Mouse (Mus musculus): ENCODE measurements around the gene Il10rb.
A peak's percentile ranks its signal among the peaks of the same experiment; 100 is the strongest.

Il10rb gene

DNA sequence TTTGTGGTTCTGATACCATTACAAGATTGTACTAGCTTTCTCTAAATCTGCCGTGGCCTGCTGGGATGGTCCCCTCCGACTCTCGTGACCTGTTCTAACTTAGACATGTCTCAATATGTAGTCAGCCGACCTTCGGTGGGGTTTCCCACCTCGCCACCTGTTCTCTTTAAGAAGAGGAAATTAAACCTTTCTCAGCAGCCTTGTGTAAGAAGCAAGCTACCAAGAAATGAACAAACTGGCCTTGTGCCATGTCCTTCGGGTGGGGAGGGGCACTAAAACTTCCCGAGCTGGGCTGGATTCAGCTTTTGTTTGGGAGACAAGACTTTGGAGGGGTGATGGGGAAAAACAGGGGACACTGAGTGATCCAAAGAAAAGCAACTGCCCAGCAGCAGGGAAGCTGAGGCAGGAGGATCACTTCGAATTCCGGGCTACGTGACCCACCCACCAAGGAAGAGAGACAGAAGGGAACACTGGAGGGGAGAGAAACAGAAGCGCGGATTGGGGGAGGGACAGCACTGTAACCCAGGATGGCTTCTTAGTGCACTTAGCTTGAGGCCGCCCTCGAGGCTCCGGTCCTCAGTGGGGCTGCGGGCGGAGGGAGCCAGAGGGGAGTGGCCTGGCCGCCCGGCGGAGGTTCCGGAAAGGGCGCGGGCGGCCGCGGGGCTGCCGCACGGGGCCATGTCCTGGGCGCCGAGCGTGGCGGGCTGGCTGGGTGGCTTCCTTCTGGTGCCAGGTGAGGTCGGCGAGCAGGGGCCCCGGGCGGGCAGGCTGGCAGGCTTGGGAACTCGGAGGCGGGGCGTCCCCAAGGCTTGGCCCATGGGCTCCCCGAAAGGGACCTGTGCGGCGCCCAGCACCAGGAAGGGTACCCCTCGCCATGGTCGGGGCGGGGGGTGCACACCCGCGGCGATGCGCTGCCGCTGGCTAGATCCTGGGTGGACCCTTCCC lies at the start of gene Il10rb:
TSS of gene Il10rb (plus strand) at position 525 of the 945 bp plus-strand sequence.
- DNase-seq (ENCODE audit: inconsistent ontology term) = peak; percentile 81

DNA sequence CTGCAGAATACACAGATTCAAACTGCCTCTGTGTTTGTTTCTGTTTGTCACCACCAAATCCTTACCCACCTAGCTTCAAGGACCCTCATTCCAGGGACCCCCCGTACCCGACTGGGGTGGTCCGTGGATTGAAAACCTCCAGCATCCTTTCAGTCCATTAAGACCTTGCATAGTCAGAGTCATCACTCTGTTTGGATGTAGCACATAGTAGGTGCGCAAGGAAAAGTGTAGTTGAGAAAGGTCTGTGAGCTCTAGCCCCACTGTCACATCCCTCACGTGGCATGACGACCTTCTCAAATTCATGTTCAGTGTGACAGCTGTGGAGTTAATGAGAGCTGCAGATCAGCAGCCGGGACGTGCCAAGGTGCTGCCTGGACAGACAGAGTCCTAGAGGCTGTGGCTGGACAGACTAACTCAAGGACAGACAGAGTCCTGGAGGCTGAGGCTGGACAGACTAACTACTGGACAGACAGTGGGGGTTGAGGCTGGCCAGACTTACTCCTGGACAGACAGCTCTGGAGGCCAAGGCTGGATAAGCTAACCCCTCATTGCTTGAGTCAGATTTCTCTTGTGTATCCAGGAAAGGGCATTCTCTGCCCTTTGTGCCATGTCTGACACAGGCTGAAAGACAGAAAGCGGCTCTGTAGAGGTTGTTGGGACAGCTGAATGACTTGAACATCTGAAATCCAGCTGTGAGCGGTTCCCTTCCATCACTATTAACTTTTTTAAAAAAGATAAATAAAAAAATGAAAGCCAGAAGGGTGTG lies 49.0 kb upstream of the Il10rb start:
- DNase-seq (ENCODE audit: inconsistent ontology term) = no peak

DNA sequence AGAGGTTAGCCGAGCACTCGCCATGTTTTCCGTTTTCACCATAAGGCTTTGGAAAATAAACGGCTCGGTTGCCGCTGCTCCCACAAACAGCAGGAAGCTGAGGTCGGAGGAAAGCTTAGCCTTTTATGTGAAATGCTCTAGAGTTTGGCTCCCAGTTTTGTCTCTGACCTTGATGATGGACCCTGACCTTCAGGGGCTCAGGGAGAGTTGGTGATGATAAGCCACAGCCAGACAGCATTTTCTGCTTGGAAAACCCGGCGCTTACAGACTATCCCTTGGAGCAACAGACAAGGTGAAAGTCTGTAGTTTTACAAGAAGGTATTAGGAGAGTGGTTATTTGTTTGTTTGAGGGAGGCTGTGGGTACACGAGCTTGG lies 48.5 kb upstream of the Il10rb start:
- DNase-seq (ENCODE audit: inconsistent ontology term) = no peak

DNA sequence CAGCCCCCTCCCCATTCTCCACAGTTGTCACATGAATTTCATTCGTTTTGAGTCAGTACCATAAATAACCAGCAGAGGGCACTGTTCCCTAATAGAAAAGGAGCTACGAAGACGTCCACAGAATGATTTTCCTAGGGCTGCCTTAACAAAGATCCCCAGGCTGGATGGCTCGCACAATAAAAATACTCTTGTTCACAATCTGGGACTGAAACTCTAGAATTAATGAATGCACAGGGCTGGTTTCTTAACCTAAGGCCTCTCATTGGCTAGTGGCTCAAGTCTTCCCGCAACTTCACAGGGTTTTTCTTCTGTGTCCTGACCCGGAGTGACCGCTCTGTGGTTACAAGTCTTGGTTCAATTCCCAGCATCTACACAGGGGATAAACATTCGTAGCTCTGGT lies 47.4 kb upstream of the Il10rb start:
- DNase-seq (ENCODE audit: inconsistent ontology term) = peak; percentile 74

DNA sequence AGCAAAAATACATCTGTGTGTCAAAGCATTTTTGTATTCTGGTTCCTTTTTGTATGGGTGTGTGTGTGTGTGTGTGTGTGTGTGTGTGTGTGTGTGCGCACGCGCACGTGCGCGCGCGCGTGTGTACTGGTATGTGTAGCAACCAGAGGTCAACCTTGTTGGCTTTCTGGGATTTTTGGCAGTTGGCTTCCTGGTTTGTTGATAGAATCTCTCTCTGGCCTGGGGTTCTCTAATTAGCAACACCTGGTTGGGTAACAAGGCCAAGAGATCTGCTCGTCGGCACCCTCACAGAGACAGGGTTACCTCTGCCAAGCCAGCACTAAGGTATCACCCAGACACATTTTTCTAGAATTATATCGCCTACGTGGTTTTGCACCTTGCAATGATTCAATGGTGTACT lies 46.4 kb upstream of the Il10rb start:
- no peak for DNase-seq (ENCODE audit: inconsistent ontology term)

DNA sequence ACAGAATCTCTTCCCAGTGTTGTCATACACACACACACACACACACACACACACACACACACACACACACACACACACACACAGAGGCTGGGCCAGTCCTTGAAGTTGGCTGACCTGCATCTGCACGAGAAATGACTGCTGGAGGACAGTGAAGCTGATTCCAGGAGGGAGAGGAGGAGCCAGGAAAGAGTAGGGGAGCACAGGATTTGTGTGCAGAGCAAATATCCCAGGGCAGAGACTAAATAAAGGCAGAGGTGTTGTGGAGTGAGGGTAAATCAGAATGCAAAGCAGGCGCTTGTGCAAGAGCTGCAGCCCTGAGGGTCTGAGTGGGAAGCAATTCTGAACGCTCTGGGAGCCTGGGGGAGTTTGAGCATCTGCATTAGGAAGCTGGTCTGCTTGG lies 45.8 kb upstream of the Il10rb start:
- DNase-seq (ENCODE audit: inconsistent ontology term) = no peak

DNA sequence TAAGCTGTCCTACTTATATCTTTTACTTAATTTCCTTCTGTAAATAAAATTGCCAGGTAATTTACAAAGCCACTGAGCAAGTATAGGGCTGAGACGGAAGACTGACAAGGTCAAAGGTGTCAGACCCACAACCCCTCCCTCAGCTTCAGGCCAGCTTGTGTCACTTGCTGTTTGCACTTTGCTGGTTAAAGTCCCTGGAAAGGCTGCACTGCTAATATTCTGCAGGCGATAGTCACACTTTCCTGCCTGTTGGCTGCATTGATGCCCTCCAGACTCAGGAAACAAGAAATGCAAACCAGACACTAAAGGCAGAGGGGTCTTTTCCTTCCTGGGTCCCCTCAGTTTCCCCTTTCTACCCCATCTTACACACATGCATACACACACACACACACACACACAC lies 44.0 kb upstream of the Il10rb start:
- no peak for DNase-seq (ENCODE audit: inconsistent ontology term)

DNA sequence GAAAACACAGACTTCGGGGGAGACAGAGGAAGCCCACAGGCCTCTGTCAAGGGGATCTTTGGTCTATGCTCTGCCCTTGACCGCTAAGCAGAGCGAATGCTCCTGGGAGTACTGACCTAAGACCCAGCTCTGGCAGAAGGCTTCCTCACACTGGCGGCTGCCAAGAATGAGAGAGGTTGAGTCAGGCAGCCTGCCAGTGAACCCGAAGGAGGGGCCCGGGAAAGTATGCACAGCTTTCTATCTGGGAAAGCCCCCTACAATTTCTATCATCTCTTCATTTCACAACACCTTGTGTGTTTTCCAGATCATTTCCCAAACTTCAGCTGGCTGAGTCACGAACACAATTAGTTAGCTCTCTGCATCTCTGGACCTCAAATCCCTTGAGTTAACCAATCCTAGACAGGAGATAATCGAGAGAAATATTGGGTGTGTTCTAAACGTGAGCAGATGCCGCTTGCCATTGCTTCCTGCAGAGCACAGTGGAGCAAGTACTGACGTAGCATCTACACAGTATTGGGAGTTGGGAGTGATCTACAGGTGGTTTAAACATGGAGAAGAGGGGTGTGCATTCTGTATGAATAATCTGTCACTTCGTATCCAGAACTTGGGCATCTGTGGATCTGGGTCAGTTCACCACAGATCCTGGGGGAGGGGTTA lies 43.2 kb upstream of the Il10rb start:
- peak; percentile 63 for DNase-seq (ENCODE audit: inconsistent ontology term)

DNA sequence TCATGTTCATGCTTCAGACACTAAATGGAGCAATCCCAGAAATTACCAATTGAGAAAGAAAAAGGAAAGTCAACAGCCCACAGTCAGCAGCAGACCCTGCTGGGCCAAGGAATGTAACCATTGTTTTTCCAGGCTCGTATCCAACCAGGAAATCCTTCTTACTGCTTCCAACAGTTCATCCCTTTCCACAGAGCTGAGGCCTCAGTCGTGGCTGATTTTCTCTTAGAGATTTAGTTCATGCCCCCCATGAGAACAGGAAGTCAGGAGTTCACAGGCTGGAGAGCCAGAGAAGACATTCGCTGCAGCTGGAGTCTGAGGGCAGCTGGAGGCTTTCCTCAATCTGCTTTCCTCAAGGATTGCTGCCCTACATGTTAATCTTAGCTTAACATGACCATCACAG lies 42.5 kb upstream of the Il10rb start:
- peak; percentile 70 for DNase-seq (ENCODE audit: inconsistent ontology term)

DNA sequence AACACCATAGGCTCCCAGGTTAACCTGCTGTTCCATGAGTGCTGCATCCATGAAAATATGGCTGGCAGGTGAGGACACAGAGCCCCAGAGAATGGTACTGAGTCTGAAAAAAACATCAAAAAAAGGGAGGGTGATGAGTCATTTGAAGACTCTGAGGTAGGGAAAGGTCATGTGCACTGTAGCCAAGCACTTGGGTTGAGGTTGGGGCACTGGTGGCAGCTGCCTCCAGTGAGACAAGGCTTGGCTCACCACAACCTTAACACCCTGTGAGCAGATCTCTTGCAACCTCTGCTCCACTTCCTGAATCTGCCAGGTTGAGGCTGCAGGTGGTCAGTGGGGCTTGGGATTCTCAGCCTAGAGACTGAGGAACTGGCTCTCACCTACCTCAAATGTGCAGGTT lies 39.4 kb upstream of the Il10rb start:
- no peak for DNase-seq (ENCODE audit: inconsistent ontology term)

DNA sequence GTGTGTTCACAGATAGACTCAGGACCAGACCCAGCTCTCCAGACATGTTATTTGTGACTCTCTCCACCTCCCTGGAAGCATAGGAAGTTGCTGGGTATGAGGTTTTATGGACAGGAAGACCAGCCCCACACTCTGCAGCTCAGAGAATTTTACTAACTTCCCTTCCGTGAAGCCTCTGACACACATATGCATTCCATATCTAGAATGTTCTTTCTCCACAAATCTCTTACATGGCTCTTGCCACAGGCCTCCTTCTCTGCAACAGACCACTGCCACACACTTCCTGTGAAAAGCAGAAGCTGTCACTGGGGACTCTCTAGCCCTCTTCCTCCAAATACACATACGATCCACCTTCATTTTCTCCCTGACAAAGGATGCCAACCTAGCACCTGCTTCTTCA lies 38.9 kb upstream of the Il10rb start:
- DNase-seq (ENCODE audit: inconsistent ontology term) = no peak

DNA sequence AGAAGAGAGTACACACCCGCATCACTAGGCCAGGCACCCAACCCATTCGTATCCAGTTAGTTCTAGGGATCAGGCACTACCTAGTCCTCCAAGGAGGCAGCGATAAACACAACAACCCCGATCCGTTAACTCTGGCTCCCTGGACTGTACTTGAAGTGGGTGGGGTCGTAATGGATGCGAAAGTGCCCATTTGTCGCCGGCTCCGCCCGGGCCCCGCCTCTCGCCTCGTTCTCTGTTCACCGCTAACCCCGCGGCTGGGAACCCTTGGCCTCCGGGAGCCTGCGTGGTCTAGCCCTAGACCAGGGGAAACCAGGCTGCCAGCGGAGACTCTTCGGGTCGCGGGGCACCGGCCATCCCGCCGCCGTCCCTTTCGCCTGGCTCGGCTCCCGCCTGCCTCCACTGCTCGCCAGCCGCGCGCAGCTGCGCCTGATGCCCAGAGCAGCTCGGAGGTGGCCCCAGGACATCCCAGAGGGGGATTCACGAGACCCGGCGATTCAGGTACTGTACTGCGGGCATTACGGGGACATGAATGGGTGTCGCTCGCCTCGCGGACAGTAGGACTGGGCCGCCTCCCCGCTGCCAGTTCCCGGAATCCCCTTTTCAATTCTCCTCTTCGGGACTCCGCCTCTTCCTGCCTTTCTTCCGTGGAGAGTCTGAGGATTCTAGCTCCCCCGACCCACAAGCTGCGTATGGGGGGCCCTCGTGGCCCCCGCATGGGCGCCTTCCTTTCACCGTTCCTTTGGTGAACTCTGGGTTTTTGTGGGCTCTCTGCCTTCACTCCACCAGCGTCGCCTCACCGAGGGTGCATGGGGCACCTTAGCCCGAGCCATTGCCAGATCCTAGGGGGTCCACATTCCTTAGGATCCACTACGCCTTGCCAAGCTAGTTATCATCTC lies 33.1 kb upstream of the Il10rb start, which contains the start of gene Ifnar2:
TSS of gene Ifnar2 (plus strand) at position 207 of the 896 bp plus-strand sequence.
- peak; percentile 91 for DNase-seq (ENCODE audit: inconsistent ontology term)

DNA sequence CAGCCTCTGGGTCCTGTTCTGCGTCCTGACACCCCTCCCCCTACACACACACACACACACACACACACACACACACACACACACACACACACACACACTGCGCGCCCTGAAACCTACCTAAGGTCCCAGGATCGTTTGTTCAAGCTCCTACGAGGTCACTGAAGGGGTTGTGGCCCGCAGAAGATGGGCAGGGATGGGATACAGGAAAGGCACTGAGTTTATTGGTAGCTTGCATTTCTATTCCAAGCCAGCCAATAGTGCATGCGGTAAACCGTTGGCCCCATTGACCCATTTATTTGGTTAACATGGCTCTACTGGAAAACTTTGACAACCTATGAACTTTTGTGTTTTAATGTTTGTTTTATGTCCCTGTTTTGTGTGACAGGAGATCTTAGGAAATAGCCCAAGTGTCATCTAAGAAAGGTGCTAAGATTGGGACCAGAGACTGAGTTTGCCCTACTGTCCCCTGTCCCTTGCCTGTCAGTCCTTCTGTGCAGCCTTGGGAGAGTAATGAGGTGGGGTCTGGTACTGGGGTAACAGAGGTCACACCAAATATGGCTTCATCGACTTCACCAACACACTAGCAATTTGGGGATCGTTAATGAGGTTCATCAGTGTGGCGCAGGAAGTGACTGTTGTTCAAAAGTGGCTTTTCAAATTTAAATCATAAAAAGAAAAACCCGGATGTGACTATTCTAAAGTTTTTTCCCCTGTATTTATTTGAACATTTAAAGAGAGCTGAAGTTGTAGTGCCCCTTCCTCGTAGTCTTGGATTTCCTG lies 32.3 kb upstream of the Il10rb start:
- DNase-seq (ENCODE audit: inconsistent ontology term) = no peak

DNA sequence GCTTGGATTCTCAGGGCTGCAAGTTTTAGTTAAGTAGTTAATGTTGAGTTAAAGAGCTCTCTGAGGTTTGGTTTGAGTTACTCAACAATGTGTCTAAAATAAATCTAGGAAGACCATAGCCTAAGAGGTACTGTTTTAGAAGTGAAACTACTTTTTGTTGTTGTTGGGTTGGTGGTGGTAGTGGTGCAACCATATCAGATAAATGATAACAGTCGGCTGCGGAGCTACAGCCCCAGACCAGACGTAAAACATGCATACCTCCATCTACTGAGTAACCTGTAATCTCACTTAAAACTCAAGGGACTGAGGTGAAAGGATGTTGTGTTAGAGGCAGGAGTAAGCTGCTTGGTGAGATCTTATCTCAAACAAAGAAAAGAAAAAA lies 31.7 kb upstream of the Il10rb start:
- no peak for DNase-seq (ENCODE audit: inconsistent ontology term)

DNA sequence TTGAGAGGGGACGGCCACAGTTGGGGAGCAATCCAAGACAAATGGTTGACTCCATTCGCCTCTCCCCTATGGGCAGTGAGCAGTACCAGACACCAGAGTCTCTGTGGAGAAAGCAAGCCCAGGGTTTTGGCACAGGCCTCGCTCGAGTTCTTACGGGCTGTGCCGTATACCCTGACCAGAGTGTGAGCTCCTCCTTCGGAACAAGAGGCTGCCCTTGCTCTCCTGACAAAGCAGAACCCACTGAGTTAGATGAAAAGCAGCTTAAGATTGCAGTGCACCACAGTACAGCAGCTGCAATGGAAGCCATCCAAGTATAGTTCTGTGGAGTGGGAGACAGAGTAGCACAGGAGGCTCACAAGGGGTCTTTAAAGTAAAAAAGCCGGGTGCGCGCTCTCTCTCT lies 29.3 kb upstream of the Il10rb start:
- DNase-seq (ENCODE audit: inconsistent ontology term) = no peak

DNA sequence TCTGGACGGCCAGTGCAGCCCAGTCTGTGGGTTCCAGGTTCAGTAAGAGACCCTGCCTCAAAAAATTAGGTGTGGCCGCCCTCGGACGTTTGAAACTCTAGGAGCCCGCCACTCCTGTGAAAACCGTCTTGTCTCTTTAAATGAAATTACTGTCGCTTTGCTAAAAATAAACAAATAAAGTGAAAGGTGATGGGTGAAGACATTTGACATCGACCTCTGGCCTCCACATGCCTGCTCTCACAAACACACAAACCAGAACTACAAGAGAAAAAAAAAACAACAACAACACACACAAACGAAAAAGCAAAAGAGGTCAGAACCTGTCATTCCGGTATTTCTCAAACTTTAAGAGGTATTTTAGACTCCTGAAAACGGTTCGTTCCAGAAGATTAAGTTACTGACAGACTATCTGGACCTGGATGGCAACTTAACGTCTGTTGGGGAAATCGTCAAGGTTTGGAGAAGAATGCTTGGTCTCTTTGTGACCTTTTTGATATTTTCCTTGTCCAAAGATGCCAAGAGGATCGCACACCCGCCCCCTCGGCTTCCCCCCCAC lies 27.5 kb upstream of the Il10rb start:
- no peak for DNase-seq (ENCODE audit: inconsistent ontology term)

DNA sequence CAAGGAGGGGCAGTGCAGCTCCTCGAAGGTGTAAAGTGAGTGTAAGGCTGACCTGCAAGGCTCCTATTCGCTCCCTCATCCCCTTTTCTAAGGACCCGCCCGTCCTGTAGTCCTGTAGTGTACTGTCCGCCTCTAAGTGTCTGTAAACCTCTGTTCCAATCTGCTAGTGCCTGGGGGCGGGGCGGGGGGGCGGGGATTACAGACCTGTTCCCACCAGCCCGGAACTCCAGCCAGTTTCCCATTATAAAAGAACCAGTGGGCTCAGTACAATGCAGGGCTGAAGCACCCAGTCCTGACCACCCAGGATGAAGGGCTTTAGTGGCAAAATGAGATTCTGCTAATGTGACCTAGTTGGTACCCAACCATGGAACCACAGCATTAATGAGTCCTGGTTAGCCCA lies 27.0 kb upstream of the Il10rb start:
- DNase-seq (ENCODE audit: inconsistent ontology term) = peak; percentile 40

DNA sequence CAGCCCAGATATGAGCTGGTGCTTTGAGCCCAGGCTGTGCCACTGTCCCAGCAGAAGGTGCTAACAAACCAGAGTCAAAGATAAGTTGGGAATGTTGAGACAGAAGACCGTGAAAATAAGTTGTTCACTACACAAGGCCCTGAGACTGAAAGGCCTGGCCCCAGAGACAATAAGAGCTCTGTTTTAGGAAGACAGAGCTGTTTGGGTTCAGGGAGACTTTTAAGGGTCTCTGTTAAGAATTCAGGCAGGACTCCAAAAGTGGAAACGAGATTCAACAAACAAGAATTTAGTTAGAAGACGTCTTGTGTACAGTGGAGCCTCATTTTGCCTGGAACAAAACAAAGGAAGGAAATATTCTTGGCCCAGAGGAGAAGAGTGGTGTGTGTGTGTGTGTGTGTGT lies 26.6 kb upstream of the Il10rb start:
- peak; percentile 26 for DNase-seq (ENCODE audit: inconsistent ontology term)

DNA sequence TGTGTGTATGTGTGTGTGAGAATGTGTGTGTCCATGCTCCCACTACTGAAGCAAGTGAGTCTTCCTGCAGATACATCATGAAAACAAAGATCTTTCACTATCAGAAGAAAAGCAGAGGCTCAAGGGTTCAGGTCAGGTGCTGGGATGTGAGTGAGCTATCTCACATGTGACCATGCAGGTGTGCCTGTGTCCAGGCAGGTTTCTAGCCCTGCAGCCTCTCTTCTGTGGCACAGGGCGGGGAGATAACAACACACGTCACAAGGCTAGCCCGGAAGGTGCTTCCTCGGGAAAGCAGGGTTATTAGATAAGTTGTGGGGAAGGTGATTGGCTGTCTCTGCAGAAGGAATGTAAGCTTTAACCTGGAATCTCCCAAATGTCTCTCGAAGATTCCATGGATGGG lies 25.8 kb upstream of the Il10rb start:
- DNase-seq (ENCODE audit: inconsistent ontology term) = no peak

DNA sequence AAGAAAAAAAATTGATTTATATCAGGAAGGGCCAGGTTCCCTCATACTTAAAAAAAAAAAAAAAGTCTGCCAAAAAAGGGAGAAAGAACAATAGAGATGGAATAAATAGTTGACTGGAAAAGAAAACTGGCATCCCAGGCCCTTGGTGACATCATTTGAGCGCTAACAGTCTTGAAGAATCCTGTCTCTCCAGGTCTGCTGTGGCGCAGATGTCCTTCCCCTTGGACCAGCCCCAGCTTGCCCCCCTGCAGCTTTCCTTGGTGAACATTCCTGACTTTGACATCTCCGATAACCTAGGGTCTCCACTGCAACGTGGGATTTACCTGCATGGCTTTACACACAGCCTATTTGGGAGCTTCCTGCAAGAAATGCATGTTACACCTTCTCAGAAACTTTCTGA lies 24.4 kb upstream of the Il10rb start:
- DNase-seq (ENCODE audit: inconsistent ontology term) = no peak
